Mouse (Mus musculus) mature B cell (primary cell): ENCODE results near the gene Strada.
"Not testable (repeated sequence)": the region's sequence is repeated elsewhere in the genome, so short reads cannot be mapped to it uniquely, and the experiment has no call there.

Source experiments
- in situ Hi-C: fragments of 300-500 bp; cut with MboI; formaldehyde crosslinking; loops from 2 replicates; pipeline ENCODE4 v1.14.3; 2019

Gene Strada

DNA sequence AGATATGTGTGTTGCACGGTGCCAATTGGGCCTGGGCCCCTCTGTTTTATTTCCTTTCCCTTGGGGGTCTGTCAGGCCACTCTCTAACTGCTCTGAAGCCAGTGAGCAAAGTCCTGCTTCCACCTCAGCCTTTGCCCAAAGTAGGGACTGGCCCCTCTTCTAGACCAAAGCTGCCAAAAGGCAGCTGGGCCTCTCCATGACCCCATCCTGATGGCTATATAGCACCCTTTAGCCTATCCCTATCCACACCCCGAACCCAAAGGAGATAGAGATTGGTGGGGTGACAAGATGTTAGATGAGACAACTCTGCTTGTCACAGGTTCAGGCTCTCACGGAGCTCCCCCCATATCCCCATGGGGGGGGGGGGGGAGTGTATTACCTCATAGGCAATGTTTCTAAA lies 46.2 kb downstream of the Strada start:
- in situ Hi-C loops, result no loop called here

DNA sequence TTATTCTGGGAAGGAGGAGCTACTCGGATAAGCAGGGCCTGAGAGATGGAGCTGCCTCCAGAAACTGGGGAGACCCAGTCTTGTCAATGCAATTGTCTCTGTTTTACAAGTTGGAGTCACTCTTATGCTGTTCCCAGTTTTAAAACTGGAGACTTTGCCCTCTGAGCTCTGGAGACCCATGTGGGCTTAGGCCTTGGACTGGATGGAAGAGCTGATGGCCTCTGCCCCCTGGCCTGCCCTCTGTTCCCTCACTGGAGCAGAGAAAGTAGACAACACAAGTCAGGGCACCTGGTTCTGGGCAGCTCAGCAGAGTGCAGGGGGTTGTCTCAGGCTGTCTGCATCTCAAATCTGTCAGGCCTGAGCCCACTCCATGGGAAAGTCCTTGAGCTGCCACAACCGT lies 47.2 kb downstream of the Strada start:
- in situ Hi-C loops, result no loop called here

DNA sequence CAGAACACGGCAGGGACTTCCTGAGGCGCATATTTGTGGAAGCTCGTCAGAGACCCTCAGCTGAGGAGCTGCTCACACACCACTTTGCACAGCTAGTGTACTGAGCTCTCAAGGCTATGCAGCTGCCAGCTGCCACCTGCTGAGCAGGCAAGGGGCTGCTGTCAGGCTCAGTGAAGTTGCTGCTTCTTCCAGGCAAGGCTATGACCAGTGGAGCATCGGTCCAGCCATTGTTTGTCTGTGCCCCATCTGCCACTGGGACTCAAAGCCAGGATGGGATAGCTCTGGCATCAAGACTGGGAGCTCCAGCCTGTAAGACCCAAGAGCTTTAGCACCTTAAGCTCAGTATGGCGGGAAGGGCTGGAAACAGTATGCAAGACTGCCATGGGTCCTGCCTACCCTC lies 47.9 kb downstream of the Strada start:
- in situ Hi-C loops, result no loop called here

- in situ Hi-C loops, result no loop called here
These were observed 49.8 kb downstream of the Strada start for GRCm38 (mm10) chr11:106152132-106152531.

GRCm38 (mm10) chr11:106151219-106151618 lies 50.7 kb downstream of the Strada start:
- in situ Hi-C loops, result no loop called here

DNA sequence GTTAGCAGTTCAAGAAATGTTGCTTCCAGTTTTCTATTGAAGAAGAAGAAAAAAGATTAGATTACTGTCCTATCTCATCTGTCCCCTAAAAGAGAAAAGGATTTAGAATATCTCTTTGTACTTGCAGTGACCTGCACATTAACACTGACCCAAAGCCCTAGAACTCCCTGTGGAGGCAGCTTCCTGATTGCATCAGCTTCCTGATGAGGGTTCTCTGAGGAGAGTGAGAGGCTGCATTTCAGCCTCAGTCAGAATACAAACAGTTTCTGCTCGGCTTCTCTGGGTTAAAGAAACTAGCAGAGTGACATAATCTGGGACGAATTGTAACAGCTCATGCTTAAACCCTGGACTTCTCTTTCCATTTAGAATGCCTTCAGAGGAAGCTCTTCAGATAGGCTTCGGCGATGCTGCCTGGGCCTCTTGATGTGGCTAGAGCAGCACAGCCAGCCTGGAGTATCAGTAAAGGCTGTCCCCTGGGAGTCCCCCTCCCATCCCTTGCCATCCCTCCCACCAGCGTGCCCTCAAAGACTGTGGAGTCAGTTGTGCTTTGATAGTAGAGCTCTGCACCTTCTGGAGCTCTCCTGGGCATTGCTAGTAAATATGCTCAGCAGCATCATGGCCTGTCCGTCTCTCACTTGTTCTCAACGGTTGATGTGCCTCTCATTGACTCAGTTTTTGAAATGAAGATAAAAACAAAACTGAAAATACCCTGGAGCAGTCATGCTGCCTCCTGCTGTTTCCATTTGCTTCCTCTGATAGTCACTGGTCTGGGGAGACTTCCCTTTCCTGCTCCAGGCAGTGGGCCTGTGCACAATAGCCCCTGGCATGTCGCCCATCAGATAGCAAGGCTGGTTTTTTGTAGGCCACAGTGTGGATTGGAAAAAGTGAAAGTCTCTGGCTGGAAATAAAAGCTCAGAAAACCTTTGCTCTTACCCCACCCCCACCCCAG lies 67.1 kb downstream of the Strada start:
- in situ Hi-C loops, result no loop called here

DNA sequence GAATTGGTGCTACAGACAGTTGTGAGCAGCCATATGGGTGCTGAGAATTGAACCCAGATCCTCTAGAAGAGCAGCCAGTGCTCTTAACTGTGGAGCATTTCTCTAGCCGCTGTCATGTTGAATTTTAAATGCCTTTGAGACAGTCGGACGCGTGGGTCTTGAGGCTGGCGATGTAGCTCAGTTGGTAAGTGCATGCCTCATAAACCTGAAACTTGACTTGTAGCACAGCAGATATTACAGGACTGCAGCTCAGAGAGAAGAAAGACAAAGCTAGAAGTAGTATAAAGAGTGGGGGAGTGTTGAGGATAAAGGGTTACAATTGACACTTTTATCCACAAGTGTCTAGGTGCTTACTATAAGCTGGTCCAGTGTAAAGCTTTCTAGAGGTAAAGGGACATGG lies 69.5 kb downstream of the Strada start:
- in situ Hi-C loops, result no loop called here

GRCm38 (mm10) chr11:106129477-106129876 lies 72.5 kb downstream of the Strada start:
- in situ Hi-C loops, result no loop called here

GRCm38 (mm10) chr11:106126727-106127373 lies 75.1 kb downstream of the Strada start:
- in situ Hi-C loops, result not testable (repeated sequence)

GRCm38 (mm10) chr11:106125827-106126226 lies 76.1 kb downstream of the Strada start:
- in situ Hi-C loops, result no loop called here

GRCm38 (mm10) chr11:106124784-106125183 lies 77.2 kb downstream of the Strada start:
- in situ Hi-C loops, result no loop called here

DNA sequence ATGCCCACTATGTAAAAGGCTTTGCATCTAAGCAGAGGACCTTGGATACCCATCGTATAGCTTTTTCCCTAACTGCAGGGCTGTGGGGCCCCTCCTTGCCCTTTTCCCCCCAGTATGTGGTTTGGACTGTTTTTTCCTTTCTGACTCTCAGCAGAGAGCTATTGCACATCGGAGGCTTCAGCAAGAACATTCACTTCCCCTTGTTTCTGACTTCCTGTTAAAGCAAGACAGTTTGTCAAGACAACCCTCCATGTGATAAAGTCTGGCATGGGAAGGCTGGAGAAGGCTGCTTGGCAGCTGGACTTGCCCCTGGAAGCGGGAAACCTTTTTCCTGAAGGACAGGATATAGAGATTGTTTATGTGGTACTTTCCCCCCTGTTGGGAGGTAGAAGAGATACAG lies 79.2 kb downstream of the Strada start:
- in situ Hi-C loops, result no loop called here

DNA sequence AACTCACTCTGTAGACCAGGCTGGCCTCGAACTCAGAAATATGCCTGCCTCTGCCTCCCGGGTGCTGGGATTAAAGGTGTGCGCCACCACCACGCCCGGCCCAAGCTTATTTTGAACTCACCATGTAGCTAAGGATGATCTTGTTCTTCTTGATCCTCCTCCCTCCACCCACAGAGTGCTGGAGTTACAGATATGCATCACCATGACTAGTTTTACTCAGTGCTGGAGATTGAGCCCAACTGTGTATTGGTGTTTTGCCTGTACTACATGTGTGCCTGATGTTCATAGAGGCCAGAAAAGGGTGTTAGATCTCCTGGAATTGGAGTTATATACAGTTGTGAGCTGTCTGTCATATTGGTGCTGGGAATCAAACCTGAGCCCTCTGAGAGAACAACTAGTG lies 79.7 kb downstream of the Strada start:
- in situ Hi-C loops, result no loop called here
